Mouse (Mus musculus) left cerebral cortex, postnatal 25 days (tissue): ENCODE measurements at regions not wholly inside any gene's neighbourhood (a gene's known extent, or its start where the extent isn't known, plus 50 kb on each side); places are given as distances from the start of the nearest gene placed in this dataset.

ENCODE experiments used
- DNase-seq, 2 experiments: peaks; one replicate each; pipeline ENCODE4 v3.0.0; 2022; ENCODE audit warnings: low spot score in 2 of 2, mixed read lengths in 1 of 2
- intact Hi-C: fragments of 180-260 bp; cut with DNase I; formaldehyde crosslinking; loops from one replicate; pipeline ENCODE4 v1.15.1; 2025

DNA sequence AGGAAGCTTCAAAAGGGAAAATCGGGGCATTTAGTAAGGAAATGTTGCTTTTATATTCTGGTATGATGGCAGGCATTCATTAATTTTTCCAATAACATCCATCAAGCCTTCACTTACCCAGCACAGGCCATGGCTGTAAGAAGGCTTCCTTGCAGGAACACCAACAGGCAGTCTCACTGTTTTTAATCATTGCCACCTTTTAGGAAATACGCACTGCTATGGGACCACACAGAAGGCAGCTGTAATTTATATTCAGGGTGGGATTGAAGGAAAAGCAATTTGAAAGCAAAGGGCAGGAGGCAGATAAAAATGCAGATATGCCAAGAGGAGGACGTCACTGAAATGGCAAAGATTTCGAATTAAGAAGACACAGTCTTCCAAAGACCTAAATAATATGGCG, 937.8 kb downstream of the Adgrl2 start:
- intact Hi-C loops = no loop called here
- no peak for DNase-seq

DNA sequence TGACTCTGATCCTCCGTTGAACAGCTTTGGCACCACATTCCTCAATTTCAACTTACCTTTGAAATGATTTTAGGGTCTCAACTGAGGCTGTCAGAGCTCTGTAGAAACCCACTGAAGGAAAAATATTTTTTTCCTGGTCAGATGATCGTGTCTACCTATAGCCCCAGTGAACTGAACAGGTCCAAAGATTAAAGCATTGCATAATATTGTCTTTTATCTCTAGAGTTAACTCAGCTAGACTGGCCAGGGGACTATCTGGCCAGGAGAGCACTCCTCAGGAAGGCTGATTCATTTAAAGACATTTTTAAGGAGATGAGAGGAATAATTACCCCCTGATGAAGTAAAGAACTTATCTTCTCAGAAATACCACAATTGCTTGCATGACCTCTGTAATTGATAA, 942.1 kb downstream of the Adgrl2 start:
- intact Hi-C loops = no loop called here

DNA sequence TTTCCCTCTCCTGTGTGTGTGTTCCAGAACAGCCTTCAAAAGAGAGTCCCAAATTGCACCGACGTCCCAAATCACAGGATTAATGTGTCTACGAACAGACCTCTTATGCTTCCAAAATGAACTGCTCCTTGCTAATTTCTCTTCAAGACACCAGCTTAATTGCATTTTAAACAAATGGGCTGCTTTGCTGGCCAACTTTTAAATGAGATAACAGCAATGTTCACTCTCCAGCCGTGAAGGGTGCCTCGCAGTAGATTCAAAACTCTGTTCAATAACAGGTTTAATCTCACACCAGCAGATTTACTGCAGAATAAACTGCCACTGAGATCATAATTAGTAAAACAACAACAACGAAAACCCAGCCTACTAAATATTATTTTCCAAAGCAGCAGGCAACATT, 957.8 kb downstream of the Adgrl2 start:
- intact Hi-C loops = no loop called here
- no peak for DNase-seq

More for the DNA sequence above, 942.1 kb downstream of the Adgrl2 start:
- no peak for DNase-seq

DNA sequence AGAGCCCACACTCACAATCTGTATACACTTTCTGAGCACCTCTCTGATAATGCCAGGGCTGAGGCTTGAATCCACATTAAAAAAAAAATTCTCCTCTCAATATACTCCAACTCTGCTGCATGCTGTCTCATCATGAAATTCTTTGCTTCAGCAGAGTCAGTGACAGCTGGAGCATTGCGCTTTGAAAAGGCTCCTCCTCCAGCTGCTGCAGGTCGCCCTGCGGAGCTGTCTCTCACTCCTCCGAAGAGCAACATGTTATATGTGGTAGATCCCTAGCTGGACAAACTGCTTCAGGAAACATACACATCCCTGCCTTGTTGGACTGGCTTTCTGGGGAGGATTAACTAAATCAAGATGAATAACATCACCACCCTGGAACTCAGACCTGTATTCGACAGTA, 984.5 kb downstream of the Adgrl2 start:
- intact Hi-C loops = no loop called here

DNA sequence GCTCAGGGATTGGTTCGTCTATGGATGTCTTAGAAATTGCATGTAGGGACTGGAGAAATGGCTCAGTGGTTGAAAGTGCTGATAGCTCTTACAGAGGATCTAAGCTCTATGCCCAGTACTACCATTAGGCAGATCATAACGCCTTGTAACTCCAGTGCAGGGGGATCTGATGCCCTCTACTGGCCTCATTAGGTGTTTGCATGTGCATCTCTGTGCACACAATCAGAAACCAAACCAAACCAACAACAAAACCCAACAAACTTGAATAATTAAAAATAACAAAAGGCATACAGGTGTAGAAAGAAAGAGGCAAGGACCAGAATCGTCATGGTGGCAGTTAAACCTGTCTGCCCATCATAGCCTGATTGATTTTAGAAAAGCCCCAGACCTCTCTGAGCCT, 986.3 kb downstream of the Adgrl2 start:
- no peak for DNase-seq
- intact Hi-C loops = no loop called here

More for the DNA sequence above, 984.5 kb downstream of the Adgrl2 start:
- DNase-seq = no peak

DNA sequence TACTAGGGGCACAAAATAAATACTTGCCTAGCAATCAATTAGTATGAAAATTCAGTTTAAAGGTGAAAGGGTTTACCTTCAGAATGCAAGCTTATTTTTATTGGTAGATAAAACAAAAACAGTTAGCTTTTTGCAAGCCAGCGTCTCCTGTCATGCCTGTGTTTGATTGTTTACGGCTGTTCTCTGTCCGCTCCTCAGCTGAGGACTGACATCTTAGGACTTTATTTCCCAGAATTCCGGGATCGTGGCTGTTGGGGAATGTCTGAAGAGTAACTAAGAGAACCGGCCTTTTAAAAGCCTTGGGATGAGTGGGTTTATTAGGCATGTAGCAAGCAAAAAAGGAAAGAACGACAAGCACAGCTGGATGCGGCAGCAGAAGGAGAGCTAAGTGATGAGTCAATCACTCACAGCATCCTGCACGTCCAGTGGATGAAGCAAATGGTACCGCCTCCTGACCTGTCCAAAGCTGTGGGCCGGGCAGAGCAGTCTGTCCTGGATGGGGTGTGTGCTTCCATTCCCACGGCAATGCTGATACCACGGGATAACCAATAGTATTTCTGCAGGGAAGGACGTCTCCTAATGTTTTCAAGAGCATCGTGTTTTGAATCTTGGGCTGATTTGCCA, 990.9 kb downstream of the Adgrl2 start:
- intact Hi-C loops = no loop called here
- DNase-seq = no peak

DNA sequence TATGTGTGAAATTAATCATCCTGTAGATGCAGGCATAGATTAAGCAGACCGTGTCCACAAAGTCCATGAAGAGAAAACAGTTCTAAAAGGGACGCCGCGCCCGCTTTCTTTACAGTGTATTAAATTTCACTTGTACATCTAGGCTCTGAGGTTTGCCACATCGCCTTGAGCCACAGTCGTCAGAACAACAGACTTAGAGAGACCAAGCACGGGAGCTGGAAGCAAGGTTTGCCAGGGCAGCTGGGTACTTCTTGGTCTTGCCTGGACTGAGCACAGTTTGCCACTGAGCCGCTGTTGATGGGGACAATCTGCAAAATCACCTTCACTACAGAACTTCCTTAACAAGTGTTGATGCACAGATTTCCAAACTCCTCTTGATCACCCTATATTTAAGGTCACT, 998.6 kb downstream of the Adgrl2 start:
- intact Hi-C loops = no loop called here
- no peak for DNase-seq

DNA sequence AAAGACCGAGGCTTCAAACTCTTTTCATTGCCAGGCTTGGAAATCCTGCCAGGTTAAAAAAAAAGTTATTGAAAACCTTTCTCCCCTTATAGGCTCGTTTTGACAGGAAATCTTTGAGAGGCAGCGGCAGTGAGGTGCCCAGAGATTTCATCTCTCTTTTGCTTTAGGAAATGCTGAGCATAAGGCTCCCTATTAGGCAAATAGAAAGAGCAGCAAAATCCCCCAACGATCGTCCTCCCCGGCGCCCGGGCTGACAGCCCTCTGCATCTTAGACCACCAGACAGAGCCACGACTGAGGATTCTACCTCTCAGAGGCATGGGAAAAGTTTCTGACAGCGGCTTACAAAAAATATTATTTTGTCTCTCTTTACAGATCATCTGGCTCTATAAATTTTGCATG, 999.5 kb downstream of the Adgrl2 start:
- DNase-seq = no peak
- intact Hi-C loops = no loop called here

DNA sequence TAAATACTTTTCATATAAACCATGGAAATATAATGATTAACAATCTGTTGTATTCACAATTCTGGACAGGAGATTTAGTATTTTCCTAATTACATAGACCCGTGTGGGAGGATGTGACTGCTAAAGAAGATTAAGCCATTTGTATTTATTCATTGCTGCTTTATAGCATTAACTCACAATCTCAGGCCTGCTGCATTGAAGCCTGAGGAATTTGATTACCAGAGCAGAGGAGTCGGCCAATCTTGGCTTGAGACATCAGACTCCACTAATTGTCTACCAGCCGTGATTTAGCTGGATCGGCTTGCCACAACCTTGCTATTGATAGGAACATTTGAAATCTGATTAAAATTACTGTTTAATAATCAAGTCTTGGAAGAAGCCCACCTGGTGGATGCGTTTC, 1007.5 kb downstream of the Adgrl2 start:
- no peak for DNase-seq
- intact Hi-C loops = no loop called here

DNA sequence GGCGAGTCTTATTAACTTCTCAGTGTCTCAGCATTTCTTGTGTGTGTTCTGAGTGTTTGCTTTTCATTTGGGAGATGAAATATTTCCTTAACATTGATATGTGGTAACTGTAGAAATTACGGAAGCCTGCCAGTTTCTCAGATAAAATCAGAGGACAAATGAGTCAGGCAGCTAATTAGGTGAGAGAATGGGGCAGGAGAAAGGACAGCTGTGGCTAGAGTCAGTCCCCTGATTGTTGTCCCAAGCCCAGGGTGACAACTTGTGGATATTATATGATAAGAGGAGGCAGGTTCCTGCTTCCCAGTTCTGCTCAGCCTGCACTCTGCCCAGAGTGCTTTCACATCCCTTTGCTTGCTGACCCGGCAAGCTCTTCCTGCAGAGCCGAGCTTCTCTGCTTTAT, 1008.7 kb downstream of the Adgrl2 start:
- intact Hi-C loops = no loop called here

DNA sequence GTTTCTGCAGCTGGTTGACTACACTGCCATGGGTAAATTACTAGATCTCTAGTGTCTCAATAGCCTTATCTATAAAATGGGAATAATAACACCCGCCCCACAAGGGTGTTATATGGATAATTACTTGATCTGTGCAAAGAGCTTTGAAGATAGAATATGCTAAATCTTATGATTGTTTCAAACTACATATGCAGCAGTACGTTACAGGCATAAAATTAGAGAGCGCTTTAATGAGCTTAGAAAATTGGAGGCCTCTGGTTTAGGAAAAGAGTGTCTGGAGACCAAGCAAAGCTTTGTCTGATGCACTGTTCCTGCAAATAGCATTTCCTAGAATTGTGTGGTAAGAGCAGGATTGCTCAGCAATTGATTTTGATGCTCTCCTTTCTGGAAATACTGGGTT, 1013.8 kb downstream of the Adgrl2 start:
- DNase-seq = no peak

More for the DNA sequence above, 1008.7 kb downstream of the Adgrl2 start:
- no peak for DNase-seq

DNA sequence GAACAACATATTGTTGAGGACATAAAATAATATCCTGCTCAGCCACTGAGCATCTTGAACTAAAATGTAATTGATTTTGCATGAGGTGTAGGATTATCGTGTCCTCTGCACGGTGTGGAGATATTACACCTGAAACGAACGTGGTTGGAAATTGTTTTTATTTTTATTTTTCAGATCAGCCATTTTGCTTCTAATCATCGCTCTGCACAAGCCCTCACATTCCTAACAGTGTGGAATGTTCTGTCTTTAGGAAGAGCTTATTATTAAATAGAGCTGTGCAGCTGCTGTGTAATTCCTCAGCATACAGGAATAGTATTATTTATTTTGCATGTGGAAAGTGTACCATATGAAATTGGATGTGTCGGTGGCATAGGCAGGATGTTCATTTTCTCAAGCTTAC, 1014.3 kb downstream of the Adgrl2 start:
- intact Hi-C loops = no loop called here
- DNase-seq = no peak

More for the DNA sequence above, 1013.8 kb downstream of the Adgrl2 start:
- intact Hi-C loops = no loop called here

DNA sequence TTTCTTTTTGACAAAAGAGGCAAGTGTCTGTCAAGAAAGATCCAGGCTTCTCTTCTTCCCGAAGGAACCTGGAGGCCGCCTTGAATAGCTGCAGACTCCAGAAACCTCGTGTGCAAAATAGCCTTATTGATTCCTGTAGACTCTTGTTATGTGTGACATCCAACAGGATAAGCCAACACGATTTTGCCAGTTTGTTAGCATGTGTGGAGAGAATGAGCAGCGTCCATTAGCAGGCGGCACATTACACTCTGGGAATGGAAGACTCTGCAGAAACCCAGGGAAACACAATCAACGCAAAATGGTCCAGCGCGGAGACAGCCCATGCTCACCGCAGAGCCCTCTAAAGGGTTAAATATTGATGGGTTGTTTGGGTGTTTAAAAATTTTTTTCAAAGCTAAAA, 1014.9 kb downstream of the Adgrl2 start:
- intact Hi-C loops = no loop called here
- DNase-seq = no peak

DNA sequence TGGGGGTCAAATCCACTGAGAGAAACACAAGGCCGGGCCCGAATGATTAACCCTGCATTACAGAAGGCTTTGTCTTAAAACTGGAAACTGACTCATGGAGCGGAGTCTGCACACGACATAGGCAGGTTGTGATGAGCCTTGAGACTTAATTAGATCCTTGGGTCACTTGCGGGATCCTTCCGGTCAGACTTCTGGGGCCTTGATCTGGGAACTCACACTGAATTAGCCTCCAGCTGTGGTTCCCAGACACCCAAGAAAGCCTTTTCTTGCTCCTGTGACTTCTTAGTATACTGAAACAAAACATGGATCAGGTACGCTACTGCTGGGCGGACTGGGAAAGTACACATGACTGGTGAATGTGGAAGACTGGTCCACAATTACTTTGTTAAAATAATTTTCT, 1015.8 kb downstream of the Adgrl2 start:
- intact Hi-C loops = no loop called here
- DNase-seq = no peak

DNA sequence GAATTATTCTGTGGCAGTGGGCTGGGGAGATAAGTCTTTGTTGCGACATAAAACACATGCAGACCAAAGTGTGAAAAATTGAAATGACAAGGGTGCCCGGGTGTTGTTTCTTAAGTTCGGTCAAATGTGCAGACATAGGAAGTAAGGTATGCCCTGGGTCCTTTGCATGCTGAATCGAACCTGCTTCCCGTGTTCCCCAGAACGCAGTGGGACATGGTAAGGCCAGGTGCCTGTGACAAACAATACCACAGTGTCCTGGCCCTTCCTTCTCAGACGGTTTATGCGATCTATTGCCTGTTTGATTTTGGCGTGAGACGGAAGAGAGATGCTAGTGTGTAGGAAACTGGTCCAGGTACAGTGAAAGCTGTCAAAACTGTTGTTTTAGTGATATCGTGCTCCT, 1022.1 kb downstream of the Adgrl2 start:
- no peak for DNase-seq
- intact Hi-C loops = no loop called here

DNA sequence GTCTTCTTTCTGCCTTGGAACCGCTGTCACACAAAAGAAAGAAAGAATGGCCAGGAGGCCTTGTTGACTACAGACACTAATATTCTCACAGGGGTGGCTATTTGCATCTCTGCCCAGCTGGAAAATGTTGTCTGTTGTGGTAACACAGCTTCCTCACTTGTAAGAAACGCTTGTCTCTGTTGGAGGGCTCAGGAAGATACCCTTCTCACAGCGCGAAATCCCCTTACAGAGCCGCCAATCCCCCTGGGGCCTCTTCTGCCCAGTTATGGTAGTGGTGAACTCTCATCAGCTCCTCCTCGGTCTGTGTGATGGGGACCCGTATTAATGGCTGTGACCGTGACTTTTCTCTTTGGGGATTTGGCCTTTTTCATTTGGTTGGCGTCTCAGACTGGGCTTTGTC, 1022.5 kb downstream of the Adgrl2 start:
- no peak for DNase-seq
- intact Hi-C loops = no loop called here

DNA sequence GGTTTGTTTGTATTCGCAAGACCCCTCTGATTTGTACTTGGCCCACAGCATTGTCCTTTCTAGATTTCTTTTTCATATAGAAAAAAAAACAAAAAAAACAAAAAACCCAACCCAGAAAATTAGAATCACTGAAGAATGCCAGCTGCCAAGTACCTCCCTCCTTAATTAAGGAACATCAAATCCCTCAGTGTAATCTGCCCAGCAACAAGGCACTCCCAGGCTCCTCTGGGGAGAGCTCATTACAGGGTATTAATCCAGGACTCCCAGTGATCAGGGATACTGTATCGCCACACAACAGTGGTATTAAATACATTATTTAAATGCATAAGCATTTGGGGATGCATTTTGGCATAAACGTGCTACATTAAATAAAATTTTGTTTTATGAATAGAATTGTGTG, 1023.1 kb downstream of the Adgrl2 start:
- no peak for DNase-seq
- intact Hi-C loops = no loop called here

DNA sequence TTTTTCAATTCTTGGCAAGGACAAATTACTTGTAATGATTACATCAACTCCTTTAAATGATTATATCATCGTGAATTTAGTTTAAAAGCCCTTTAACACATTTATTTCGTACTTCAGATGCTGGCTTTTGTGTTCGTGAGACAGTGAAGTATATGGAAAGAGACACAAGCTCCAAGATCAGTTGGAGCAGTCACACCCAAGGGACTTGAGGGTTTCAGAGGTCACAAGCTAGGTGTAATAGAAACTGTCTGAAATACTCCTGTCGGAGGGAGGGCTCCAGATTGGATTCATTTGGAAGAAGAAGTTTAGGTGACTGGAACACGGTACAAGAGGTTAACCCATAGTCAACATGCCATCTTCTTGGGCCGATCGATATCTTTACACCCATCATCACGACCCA, 1023.5 kb downstream of the Adgrl2 start:
- intact Hi-C loops = no loop called here
- DNase-seq = no peak

DNA sequence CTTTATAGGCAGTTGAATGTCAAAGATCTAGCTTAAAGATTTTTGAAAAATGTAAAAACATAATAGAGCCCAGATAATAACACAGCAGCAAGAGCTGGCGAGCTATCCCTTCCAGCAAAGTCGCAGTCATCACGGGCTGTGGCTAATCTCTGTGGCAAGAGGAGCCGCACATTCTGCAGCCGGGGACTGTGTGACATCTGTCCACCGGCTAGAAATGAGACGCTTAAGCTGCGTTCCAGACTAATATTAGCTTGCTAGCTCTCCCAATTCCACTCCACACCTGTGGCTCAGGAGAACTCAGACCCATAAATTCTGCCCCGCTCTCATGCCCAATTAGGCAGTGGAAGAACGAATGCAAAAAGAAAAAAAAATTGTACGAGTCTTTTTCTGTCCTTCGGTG, 1024.0 kb downstream of the Adgrl2 start:
- intact Hi-C loops = no loop called here
- no peak for DNase-seq

DNA sequence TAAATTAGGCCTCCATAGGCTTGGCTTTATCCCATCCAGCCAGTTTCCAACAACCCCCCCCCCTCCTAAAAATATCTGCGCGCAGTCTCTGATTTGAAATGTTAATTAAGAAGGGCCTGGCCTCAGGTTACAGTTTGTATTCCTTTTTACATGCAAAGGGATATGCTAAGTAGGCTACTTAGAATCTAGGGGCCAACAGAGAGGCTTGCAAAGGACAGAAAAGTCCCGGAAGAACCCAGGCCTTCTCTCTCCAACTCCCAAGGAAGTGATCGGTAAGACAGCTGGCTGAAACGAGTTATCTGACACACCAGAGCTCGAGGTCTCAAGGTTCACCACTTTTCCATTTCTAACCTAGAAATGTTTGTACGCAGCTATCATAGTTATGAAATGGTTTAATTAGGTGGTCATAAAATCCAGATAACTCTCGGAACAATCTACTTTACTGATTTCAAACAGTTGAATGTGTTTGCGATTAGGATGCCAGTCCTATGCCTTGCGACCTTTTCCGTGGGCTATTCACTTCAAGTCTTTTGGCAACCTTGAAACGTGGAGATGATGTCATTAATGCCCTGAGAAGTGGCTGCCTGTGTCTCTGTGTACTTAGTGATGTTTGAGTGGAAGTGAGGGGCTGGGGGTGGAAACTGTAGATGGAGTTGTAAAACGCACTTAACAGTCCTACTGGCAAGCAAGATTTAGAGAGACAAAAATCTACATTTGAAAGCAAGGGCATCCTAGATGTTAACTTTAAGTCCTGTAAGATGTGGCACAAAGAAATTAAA, 1026.5 kb downstream of the Adgrl2 start:
- intact Hi-C loops = no loop called here
- no peak for DNase-seq

DNA sequence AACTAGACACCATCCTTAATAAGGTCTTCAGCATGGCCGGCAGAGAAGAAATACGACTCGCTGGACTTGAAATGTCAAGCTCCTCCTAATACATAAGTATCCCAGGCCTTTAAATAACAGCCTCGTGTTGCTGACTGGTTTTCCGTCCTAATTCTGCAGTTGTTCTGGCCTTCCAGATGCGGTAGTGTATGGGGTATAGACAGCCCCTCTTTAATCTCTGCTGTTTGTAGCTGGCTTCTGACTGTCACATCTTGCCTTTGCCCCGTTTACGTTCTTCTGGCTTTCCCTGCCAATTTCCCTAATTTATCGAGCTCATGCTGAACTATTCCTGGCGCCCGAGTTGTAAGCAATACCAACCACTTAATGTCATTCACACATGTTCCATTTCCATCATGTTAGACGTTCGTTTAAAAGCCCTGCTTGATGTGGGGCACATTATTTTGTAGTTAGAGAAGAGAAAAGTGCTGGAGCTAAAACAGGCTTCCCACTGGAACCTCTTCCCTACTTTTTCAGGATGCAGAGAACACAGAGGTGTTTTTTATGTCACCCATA, 1042.2 kb downstream of the Adgrl2 start:
- DNase-seq = no peak
- intact Hi-C loops = no loop called here
